Comparison of ENCODE assay signal across 7 mouse cellular contexts in the genomic region with DNA sequence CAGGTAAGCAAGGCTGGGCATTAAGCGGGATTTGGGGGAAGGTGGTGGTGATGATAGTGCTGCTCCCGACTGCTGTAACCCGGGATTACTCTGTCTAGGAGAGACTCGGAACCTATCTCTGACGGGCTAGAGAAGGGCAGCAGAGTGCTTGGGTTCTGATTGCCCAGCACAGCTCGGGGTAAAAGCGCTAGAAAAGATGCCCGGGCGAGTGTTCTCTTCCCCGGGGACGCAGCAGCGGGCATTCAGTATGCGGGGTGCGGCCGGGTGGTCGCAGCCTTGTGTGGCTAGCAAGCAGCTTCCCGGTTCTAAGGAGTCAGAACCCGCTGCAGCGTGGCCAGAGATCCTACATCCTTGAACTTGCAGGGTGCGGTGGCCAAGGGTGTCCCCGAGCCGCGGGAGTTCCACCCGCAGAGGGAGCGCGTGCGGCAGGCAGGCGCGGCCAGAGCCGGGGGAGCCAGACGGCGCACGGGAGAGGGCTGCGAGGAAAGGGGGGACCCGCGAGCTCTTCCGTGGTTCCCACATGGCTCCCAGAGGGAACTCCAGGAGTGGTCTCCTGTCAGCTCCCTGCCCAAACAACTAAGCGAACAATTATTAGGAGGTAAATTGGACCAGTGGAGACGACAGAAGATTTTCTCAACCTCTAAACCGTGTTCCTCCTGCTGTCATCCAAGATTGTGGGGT. TPM values are rescaled to one million over a fixed set of nuclear protein-coding genes. Genes with fewer than 3 reads are reported as not detected.
DNase-seq lines count a peak whose midpoint lies in the region; ATAC-seq and TF ChIP-seq lines count a peak whose summit lies in the region.

No protein-coding gene starts in this region.

- intact Hi-C loops in left cerebral cortex, adult 2 months (cut with DNase I), result loop anchor here (5.0 to 10.0 kb wide), 3 partner anchors 117 to 512 kb away; no protein-coding TSS in a partner anchor

- no peaks in the 10 kb centered on the region for H3K9me3 ChIP-seq in forebrain, embryonic 11.5 days (ENCODE audit: control insufficient read depth, low read length)
- H3K9me3 ChIP-seq in neural tube, embryonic 11.5 days (ENCODE audit: control insufficient read depth, low read length), result no peaks in the 10 kb centered on the region

- peak overlapping the region; percentile 58 for H3K4me3 ChIP-seq in left cerebral cortex, adult 2 months
- peak overlapping the region; percentile 51 for H3K4me3 ChIP-seq in forebrain, embryonic 11.5 days (ENCODE audit: low read depth, low read length)
- peak overlapping the region; percentile 47 for H3K4me3 ChIP-seq in neural tube, embryonic 11.5 days (ENCODE audit: low read depth, low read length)

- no peaks in the 10 kb centered on the region for H3K36me3 ChIP-seq in forebrain, embryonic 11.5 days (ENCODE audit: control insufficient read depth, insufficient read depth, low read length)
- no peaks in the 10 kb centered on the region for H3K36me3 ChIP-seq in neural tube, embryonic 11.5 days (ENCODE audit: control insufficient read depth, insufficient read depth, low read length)

- DNase-seq in left cerebral cortex, adult 2 months (ENCODE audit: extremely low spot score in 1 of 2, low spot score in 2 of 2), result peak; percentile 54 to 63
- DNase-seq in left cerebral cortex, adult 11 months (ENCODE audit: low spot score), result no peak
- DNase-seq in forebrain, embryonic 11.5 days (ENCODE audit: low spot score), result peak; percentile 68
- peak; percentile 49 to 73 for DNase-seq in layer of hippocampus, postnatal 10 days (ENCODE audit: low spot score in 2 of 2)
- peak; percentile 55 for DNase-seq in neural tube, embryonic 11.5 days (ENCODE audit: low spot score)
- DNase-seq in thymus, postnatal 10 days (ENCODE audit: low spot score in 2 of 2), result no peak

- WGBS in forebrain, embryonic 11.5 days, result under 1% methylated on average over 40 of the region's 40 CpGs
- WGBS in neural tube, embryonic 11.5 days, result 1% methylated on average over 40 of the region's 40 CpGs

- H3K27ac ChIP-seq in left cerebral cortex, adult 2 months, result peak overlapping the region; percentile 73
- H3K27ac ChIP-seq in forebrain, embryonic 11.5 days (ENCODE audit: low read depth, low read length), result no peak overlapping the region
- H3K27ac ChIP-seq in neural tube, embryonic 11.5 days (ENCODE audit: low read depth, low read length), result no peak overlapping the region

- ATAC-seq in forebrain, embryonic 11.5 days (replicated peaks; ENCODE audit: low FRiP score), result peak; percentile 47
- peak; percentile 32; the same call in 1 of the 2 replicates for ATAC-seq in neural tube, embryonic 11.5 days (ENCODE audit: insufficient read depth, low FRiP score, low TSS enrichment)
- no peak for ATAC-seq in erythroid progenitor cell, adult 5-6 weeks (replicated peaks; ENCODE audit: low FRiP score, poor library complexity, severe bottlenecking)

- peak overlapping the region; percentile 37 for H3K9ac ChIP-seq in forebrain, embryonic 11.5 days (ENCODE audit: low read length)
- peak overlapping the region; percentile 44 for H3K9ac ChIP-seq in neural tube, embryonic 11.5 days (ENCODE audit: low read length)

- H3K4me1 ChIP-seq in forebrain, embryonic 11.5 days (replicated peaks; ENCODE audit: control insufficient read depth, insufficient read depth, low read length), result peaks cover 9% of the 10 kb centered on the region
- H3K4me1 ChIP-seq in neural tube, embryonic 11.5 days (ENCODE audit: control insufficient read depth, insufficient read depth, low read length), result peaks cover 8% of the 10 kb centered on the region; the same call in 1 of the 2 replicates

- H3K27me3 ChIP-seq in forebrain, embryonic 11.5 days (ENCODE audit: control insufficient read depth, insufficient read depth, low read length), result peaks cover 59% of the 10 kb centered on the region
- H3K27me3 ChIP-seq in neural tube, embryonic 11.5 days (ENCODE audit: control insufficient read depth, insufficient read depth, low read length), result peaks cover 36% of the 10 kb centered on the region

- TF ChIP-seq CTCF in left cerebral cortex, adult 2 months (IDR thresholded peaks at IDR 0.05), result peak; percentile 45

- H3K4me2 ChIP-seq in forebrain, embryonic 11.5 days (ENCODE audit: low read depth, low read length, severe bottlenecking), result peak overlapping the region; percentile 94
- peak overlapping the region; percentile 95 for H3K4me2 ChIP-seq in neural tube, embryonic 11.5 days (ENCODE audit: low read depth)

RNA-seq across cellular contexts. Expression of gene Nell1, which starts 0.9 kb away (rescaled TPM):
- total RNA-seq in left cerebral cortex, adult 2 months (2021), result 10 to 100 TPM; 65.5 to 66.5 TPM
- 0.92 and 1.1 TPM in 2 replicates for polyA plus RNA-seq in forebrain, embryonic 11.5 days (2014; fragmentation: Nextera tagmentation; extraction: Ambion mirVana)
- 10 to 100 TPM; 66.0 to 75.2 TPM for total RNA-seq in layer of hippocampus, postnatal 10 days (2021)
- 4.9 and 5.1 TPM in 2 replicates for polyA plus RNA-seq in neural tube, embryonic 11.5 days (2014; fragmentation: Nextera tagmentation; extraction: Ambion mirVana)
- not detected in 2 replicates for total RNA-seq in erythroid progenitor cell, adult 5-6 weeks (2015; ENCODE audit: low replicate concordance)
- total RNA-seq in erythroid progenitor cell, adult 5-6 weeks (2017; ENCODE audit: low replicate concordance), result not detected in 2 replicates

Comparison
In these comparisons a context has a peak if more than half of its experiments do, and no peak if none do; other contexts are left out.
1. DNase-seq: peak in left cerebral cortex, adult 2 months (2 of 2), forebrain, embryonic 11.5 days (single experiment), layer of hippocampus, postnatal 10 days (2 of 2) and neural tube, embryonic 11.5 days (single experiment); none in left cerebral cortex, adult 11 months (single experiment) and thymus, postnatal 10 days (0 of 2).
2. RNA of gene Nell1, which starts 0.9 kb away (total RNA-seq): 66.0 to 75.2 TPM in layer of hippocampus, postnatal 10 days and 65.5 to 66.5 TPM in left cerebral cortex, adult 2 months; not detected in erythroid progenitor cell, adult 5-6 weeks; every median in the first group is over 10 times any median in the second.
3. Peak in every context shown above with its lines, with median percentiles within 50 percentile points of each other: H3K4me3 ChIP-seq.